8 mouse cellular contexts compared by ENCODE assay signal in the genomic region with DNA sequence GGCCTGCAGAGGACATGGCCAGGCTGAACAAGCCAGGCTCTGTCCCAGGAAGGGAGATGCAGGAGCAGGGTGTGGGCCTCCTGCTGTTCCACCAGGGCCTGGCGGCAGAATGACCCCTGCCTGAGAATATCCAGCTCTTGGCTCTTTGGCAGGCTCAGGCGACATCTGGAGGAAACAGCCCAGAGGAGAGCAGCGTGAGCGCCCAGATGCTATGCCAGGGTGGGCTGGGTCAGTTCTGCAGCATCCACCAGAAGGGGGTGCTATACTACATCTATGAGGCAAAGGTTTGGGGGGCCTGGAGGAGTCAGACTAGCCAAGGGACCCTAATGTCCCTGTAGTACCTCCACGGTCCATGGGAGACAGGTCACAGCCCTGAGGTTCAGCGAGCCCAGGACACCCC. TPM values are rescaled to one million over a fixed set of nuclear protein-coding genes. Genes with fewer than 3 reads are reported as not detected.
DNase-seq lines count a peak whose midpoint lies in the region; ATAC-seq and TF ChIP-seq lines count a peak whose summit lies in the region.

No protein-coding gene starts in this region.

- no peak overlapping the region for H3K27ac ChIP-seq in kidney, embryonic 15.5 days
- no peak overlapping the region for H3K27ac ChIP-seq in bone marrow, adult 2 months (ENCODE audit: control insufficient read depth, insufficient read depth, low read depth, low read length, poor library complexity)
- no peak overlapping the region for H3K27ac ChIP-seq in intestine, embryonic 15.5 days
- no peak overlapping the region for H3K27ac ChIP-seq in lung, embryonic 14.5 days (ENCODE audit: low read depth)

- peaks cover 98% of the 10 kb centered on the region for H3K36me3 ChIP-seq in kidney, embryonic 15.5 days
- peaks cover 51% of the 10 kb centered on the region for H3K36me3 ChIP-seq in intestine, embryonic 15.5 days
- peaks cover 98% of the 10 kb centered on the region for H3K36me3 ChIP-seq in lung, embryonic 14.5 days (ENCODE audit: insufficient read depth)

- 43% methylated on average over 6 of the region's 6 CpGs for WGBS in kidney, embryonic 15.5 days
- WGBS in bone marrow, adult 2 months, result 63% methylated on average over 6 of the region's 6 CpGs
- WGBS in intestine, embryonic 15.5 days, result 33% methylated on average over 6 of the region's 6 CpGs
- WGBS in lung, embryonic 14.5 days, result 38% methylated on average over 6 of the region's 6 CpGs

- no peaks in the 10 kb centered on the region for H3K9me3 ChIP-seq in kidney, embryonic 15.5 days (replicated peaks)
- no peaks in the 10 kb centered on the region for H3K9me3 ChIP-seq in intestine, embryonic 15.5 days
- no peaks in the 10 kb centered on the region for H3K9me3 ChIP-seq in lung, embryonic 14.5 days (ENCODE audit: low read depth, low read length)

- peak; percentile 48 for DNase-seq in kidney, adult 11 months
- DNase-seq in gastrocnemius, postnatal 14 days, result peak; percentile 75
- peak; percentile 86 for DNase-seq in lung, embryonic 14.5 days
- DNase-seq in retina, postnatal 1 day, result peak; percentile 81
- no peak for DNase-seq in urinary bladder, adult 2 months (ENCODE audit: low spot score)

- intact Hi-C loops in gastrocnemius, postnatal 14 days (cut with DNase I; ENCODE audit: low total_unique reads), result loop anchor here (5.0 kb wide), 1 partner anchor 63 kb away; a partner anchor contains a TSS

- no peak overlapping the region for H3K4me3 ChIP-seq in kidney, embryonic 15.5 days (replicated peaks)
- H3K4me3 ChIP-seq in bone marrow, adult 2 months (replicated peaks; ENCODE audit: control insufficient read depth, low read depth, low read length), result no peak overlapping the region
- no peak overlapping the region for H3K4me3 ChIP-seq in intestine, embryonic 15.5 days (replicated peaks)
- H3K4me3 ChIP-seq in lung, embryonic 14.5 days (ENCODE audit: low read depth, low read length), result no peak overlapping the region

- no peak overlapping the region for H3K4me2 ChIP-seq in kidney, embryonic 15.5 days
- H3K4me2 ChIP-seq in intestine, embryonic 15.5 days (replicated peaks), result no peak overlapping the region
- H3K4me2 ChIP-seq in lung, embryonic 14.5 days, result no peak overlapping the region

- no peak for TF ChIP-seq POLR2A in bone marrow, adult 2 months (IDR thresholded peaks at IDR 0.05; ENCODE audit: borderline replicate concordance, control insufficient read depth, low read depth, low read length)

- H3K27me3 ChIP-seq in kidney, embryonic 15.5 days, result no peaks in the 10 kb centered on the region
- no peaks in the 10 kb centered on the region for H3K27me3 ChIP-seq in intestine, embryonic 15.5 days (replicated peaks)
- no peaks in the 10 kb centered on the region for H3K27me3 ChIP-seq in lung, embryonic 14.5 days (ENCODE audit: insufficient read depth, low read length)

- TF ChIP-seq CTCF in bone marrow, adult 2 months (IDR thresholded peaks at IDR 0.05; ENCODE audit: control insufficient read depth, insufficient read depth, low read length), result peak; percentile 58
- peak; percentile 76 for TF ChIP-seq CTCF in lung, embryonic 14.5 days (IDR thresholded peaks at IDR 0.05; ENCODE audit: low read depth)

- no peak; the same call in 1 of the 2 replicates for ATAC-seq in kidney, embryonic 15.5 days (replicated peaks; ENCODE audit: low FRiP score)
- peak; percentile 19; the same call in 1 of the 2 replicates for ATAC-seq in intestine, embryonic 15.5 days
- peak; percentile 33 for ATAC-seq in lung, embryonic 14.5 days (ENCODE audit: insufficient read depth)

- H3K9ac ChIP-seq in kidney, embryonic 15.5 days, result no peak overlapping the region
- H3K9ac ChIP-seq in intestine, embryonic 15.5 days, result no peak overlapping the region
- no peak overlapping the region for H3K9ac ChIP-seq in lung, embryonic 14.5 days

- H3K4me1 ChIP-seq in kidney, embryonic 15.5 days, result peaks cover 25% of the 10 kb centered on the region
- H3K4me1 ChIP-seq in bone marrow, adult 2 months (ENCODE audit: control insufficient read depth, insufficient read depth, low read length), result no peaks in the 10 kb centered on the region
- H3K4me1 ChIP-seq in intestine, embryonic 15.5 days (replicated peaks), result peaks cover 26% of the 10 kb centered on the region
- H3K4me1 ChIP-seq in lung, embryonic 14.5 days (ENCODE audit: insufficient read depth), result no peaks in the 10 kb centered on the region

RNA-seq across cellular contexts. Expression of a gene that starts 12.0 kb away (rescaled TPM):
- 15.9 and 16.0 TPM in 2 replicates for polyA plus RNA-seq in kidney, embryonic 15.5 days (2015; fragmentation: Nextera tagmentation; extraction: Ambion mirVana)
- polyA plus RNA-seq in bone marrow, adult 2 months (2011; ENCODE audit: insufficient read depth, insufficient read length, low replicate concordance, missing spikeins), result 4.4 and 19.6 TPM in 2 replicates
- total RNA-seq in gastrocnemius, postnatal 14 days (2021), result 1 to 10 TPM; 2.1 to 8.8 TPM
- 12.1 and 12.8 TPM in 2 replicates for polyA plus RNA-seq in intestine, embryonic 15.5 days (2015; fragmentation: Nextera tagmentation; extraction: Ambion mirVana)
- 6.0 and 7.9 TPM in 2 replicates for polyA plus RNA-seq in lung, embryonic 14.5 days (2014; fragmentation: Nextera tagmentation; extraction: Ambion mirVana)
- 10.2 and 10.4 TPM in 2 replicates for polyA plus RNA-seq in urinary bladder, adult 2 months (2012; rRNA removed)

RNA-seq across cellular contexts. Expression of a gene that starts 38.1 kb away (rescaled TPM):
- polyA plus RNA-seq in kidney, embryonic 15.5 days (2015; fragmentation: Nextera tagmentation; extraction: Ambion mirVana), result 74.6 and 75.3 TPM in 2 replicates
- 16.3 and 17.7 TPM in 2 replicates for polyA plus RNA-seq in bone marrow, adult 2 months (2011; ENCODE audit: insufficient read depth, insufficient read length, low replicate concordance, missing spikeins)
- 10 to 100 TPM in 1 of 2 experiments, 1 to 10 TPM in 1; 9.1 to 11.7 TPM for total RNA-seq in gastrocnemius, postnatal 14 days (2021)
- polyA plus RNA-seq in intestine, embryonic 15.5 days (2015; fragmentation: Nextera tagmentation; extraction: Ambion mirVana), result 49.8 and 52.9 TPM in 2 replicates
- 64.9 and 65.8 TPM in 2 replicates for polyA plus RNA-seq in lung, embryonic 14.5 days (2014; fragmentation: Nextera tagmentation; extraction: Ambion mirVana)
- polyA plus RNA-seq in urinary bladder, adult 2 months (2012; rRNA removed), result 25.7 and 27.6 TPM in 2 replicates
